ENCODE assay signal across 19 mouse cellular contexts in the genomic region with DNA sequence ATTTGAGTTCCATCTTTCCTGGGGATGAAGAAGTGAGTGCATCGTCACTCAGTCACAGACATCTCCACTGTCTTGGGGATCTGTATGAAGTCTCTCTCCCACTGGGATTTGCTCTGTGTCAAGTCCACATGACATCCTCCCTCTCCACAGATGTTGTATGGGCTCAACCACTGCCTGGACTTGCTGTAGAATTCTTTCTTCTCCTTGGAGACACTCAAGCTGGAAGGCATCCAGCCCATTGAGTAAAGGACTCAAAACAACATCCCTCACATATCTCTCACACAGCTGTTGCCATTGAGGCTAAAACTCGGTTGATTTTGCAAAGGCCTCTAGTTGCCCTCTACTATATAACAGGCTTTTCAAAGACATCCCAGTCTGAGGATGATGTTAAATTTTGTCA.
A peak's percentile ranks its signal among the peaks of the same experiment; 100 is the strongest.
DNase-seq lines count a peak whose midpoint lies in the region; ATAC-seq and TF ChIP-seq lines count a peak whose summit lies in the region.
"Had no signal": no experiment of that assay in that cellular context is flagged by ENCODE, and none has a peak within 500 bp of the region (broad histone marks: within the 10 kb centered on the region; RNA-seq: fewer than 3 reads in every experiment).

No protein-coding gene starts in this region.

- no peak overlapping the region for H3K4me2 ChIP-seq in kidney, postnatal 0 days (ENCODE audit: low read length)
- H3K4me2 ChIP-seq: hindbrain, embryonic 15.5 days; intestine, embryonic 15.5 days; kidney, embryonic 15.5 days; limb, embryonic 15.5 days; liver, embryonic 15.5 days; stomach, embryonic 15.5 days had no signal

- intact Hi-C loops in gastrocnemius, adult 2 months (cut with DNase I) = no loop called here

- peak; percentile 49 for DNase-seq in kidney, postnatal 0 days (ENCODE audit: low spot score)
- no peak for DNase-seq in kidney, postnatal 25 days
- DNase-seq in gastrocnemius, adult 2 months = peak; percentile 27
- peak; percentile 63 for DNase-seq in heart, adult 8-10 months (ENCODE audit: low spot score)
- DNase-seq in heart, postnatal 4 days = peak; percentile 58
- DNase-seq in embryo, embryonic 10 days (ENCODE audit: low spot score) = no peak
- DNase-seq: B cell, adult 2 months; cerebellum, adult 9-11 months; right cerebral cortex, postnatal 25 days; thymus, adult 2 months had no signal

- no peak overlapping the region for H3K27ac ChIP-seq in kidney, postnatal 0 days
- no peak overlapping the region for H3K27ac ChIP-seq in gastrocnemius, adult 2 months
- H3K27ac ChIP-seq: hindbrain, embryonic 15.5 days; intestine, embryonic 15.5 days; kidney, embryonic 15.5 days; limb, embryonic 15.5 days; liver, embryonic 15.5 days; stomach, embryonic 15.5 days had no signal

- no peak overlapping the region for H3K4me3 ChIP-seq in kidney, postnatal 0 days (replicated peaks; ENCODE audit: low read depth, low read length)
- H3K4me3 ChIP-seq in gastrocnemius, adult 2 months = no peak overlapping the region
- H3K4me3 ChIP-seq: hindbrain, embryonic 15.5 days; intestine, embryonic 15.5 days; kidney, embryonic 15.5 days; limb, embryonic 15.5 days; liver, embryonic 15.5 days; megakaryocyte, embryonic 14.5 days; stomach, embryonic 15.5 days had no signal

- no peak overlapping the region for H3K9ac ChIP-seq in kidney, postnatal 0 days (ENCODE audit: low read depth, low read length)
- H3K9ac ChIP-seq: hindbrain, embryonic 15.5 days; intestine, embryonic 15.5 days; kidney, embryonic 15.5 days; limb, embryonic 15.5 days; liver, embryonic 15.5 days; stomach, embryonic 15.5 days had no signal

- H3K9me3 ChIP-seq in kidney, postnatal 0 days (replicated peaks; ENCODE audit: low read length) = no peaks in the 10 kb centered on the region
- H3K9me3 ChIP-seq: hindbrain, embryonic 15.5 days; intestine, embryonic 15.5 days; kidney, embryonic 15.5 days; limb, embryonic 15.5 days; liver, embryonic 15.5 days; stomach, embryonic 15.5 days had no signal

- no peak for TF ChIP-seq CTCF in kidney, postnatal 0 days (IDR thresholded peaks at IDR 0.05; ENCODE audit: low read depth)
- no peak for TF ChIP-seq CTCF in gastrocnemius, adult 2 months (IDR thresholded peaks at IDR 0.05)

- no peaks in the 10 kb centered on the region for H3K36me3 ChIP-seq in kidney, postnatal 0 days (ENCODE audit: insufficient read depth, low read length)
- H3K36me3 ChIP-seq: hindbrain, embryonic 15.5 days; intestine, embryonic 15.5 days; kidney, embryonic 15.5 days; limb, embryonic 15.5 days; liver, embryonic 15.5 days; stomach, embryonic 15.5 days had no signal

- H3K4me1 ChIP-seq in kidney, postnatal 0 days (replicated peaks; ENCODE audit: insufficient read depth, low read length) = no peaks in the 10 kb centered on the region
- H3K4me1 ChIP-seq: hindbrain, embryonic 15.5 days; intestine, embryonic 15.5 days; kidney, embryonic 15.5 days; limb, embryonic 15.5 days; liver, embryonic 15.5 days; megakaryocyte, embryonic 14.5 days; stomach, embryonic 15.5 days had no signal

- WGBS in kidney, postnatal 0 days = 65% methylated on average over 2 of the region's 2 CpGs

- ATAC-seq in kidney, postnatal 0 days (replicated peaks; ENCODE audit: low FRiP score, low read depth) = no peak
- ATAC-seq in cerebellum, adult (ENCODE audit: insufficient number of reproducible peaks, low FRiP score, low TSS enrichment) = no peak
- ATAC-seq: intestine, embryonic 15.5 days; midbrain, embryonic 16.5 days had no signal

- no peaks in the 10 kb centered on the region for H3K27me3 ChIP-seq in kidney, postnatal 0 days (ENCODE audit: insufficient read depth, low read length)
- H3K27me3 ChIP-seq: hindbrain, embryonic 15.5 days; intestine, embryonic 15.5 days; kidney, embryonic 15.5 days; limb, embryonic 15.5 days; liver, embryonic 15.5 days; megakaryocyte, embryonic 14.5 days; stomach, embryonic 15.5 days had no signal

Comparison
In these comparisons a context has a peak if more than half of its experiments do, and no peak if none do; other contexts are left out.
1. DNase-seq: peak in kidney, postnatal 0 days (single experiment), gastrocnemius, adult 2 months (single experiment), heart, adult 8-10 months (single experiment) and heart, postnatal 4 days (single experiment); none in kidney, postnatal 25 days (0 of 2) and embryo, embryonic 10 days (single experiment).